Mouse (Mus musculus) CH12.LX (cell line): Measurements from ENCODE around the gene Ulk1.

Experiments used
- CTCF ChIP-seq, 2 experiments: IDR thresholded peaks in 1 of 2; conservative IDR thresholded peaks in 1 of 2; 2 replicates each; pipeline ENCODE4 v1.5.1; 2011 to 2012; ENCODE audit warnings: low read depth in 2 of 2, low read length in 2 of 2, improper control_type of control experiment in 1 of 2, inconsistent platforms in 1 of 2, mild to moderate bottlenecking in 1 of 2, moderate library complexity in 1 of 2
- E2F4 ChIP-seq: IDR thresholded peaks from 2 replicates; pipeline ENCODE4 v1.6.1; 2011; ENCODE audit warnings: low read depth, low read length, improper control_type of control experiment; ENCODE audit not compliant: insufficient replicate concordance
- HCFC1 ChIP-seq: IDR thresholded peaks from 2 replicates; pipeline ENCODE4 v1.6.1; 2012; ENCODE audit warnings: low read depth, mild to moderate bottlenecking, inconsistent platforms, low read length, improper control_type of control experiment
- MAX ChIP-seq: IDR thresholded peaks from 2 replicates; pipeline ENCODE4 v1.6.1; 2011; ENCODE audit warnings: low read length, improper control_type of control experiment
- MAZ ChIP-seq: IDR thresholded peaks from 2 replicates; pipeline ENCODE4 v1.6.1; 2012; ENCODE audit warnings: low read depth, mild to moderate bottlenecking, inconsistent platforms, low read length, improper control_type of control experiment, moderate library complexity
- NELFE ChIP-seq: IDR thresholded peaks from 2 replicates; pipeline ENCODE4 v1.6.1; 2011; ENCODE audit warnings: low read depth, low read length, improper control_type of control experiment
- POLR2A ChIP-seq: IDR thresholded peaks from 2 replicates; pipeline ENCODE4 v1.6.1; 2011; ENCODE audit warnings: low read depth, mild to moderate bottlenecking, improper control_type of control experiment, low read length
- SMC3 ChIP-seq: IDR thresholded peaks from 2 replicates; pipeline ENCODE4 v1.6.1; 2011; ENCODE audit warnings: low read depth, low read length, improper control_type of control experiment
- USF1 ChIP-seq: IDR thresholded peaks from 2 replicates; pipeline ENCODE4 v1.6.1; 2014; ENCODE audit warnings: low read depth, mild to moderate bottlenecking, inconsistent platforms, low read length, improper control_type of control experiment
- USF2 ChIP-seq: conservative IDR thresholded peaks from 2 replicates; pipeline ENCODE4 v1.6.1; 2011; ENCODE audit warnings: low read depth, low read length, improper control_type of control experiment
- ZKSCAN1 ChIP-seq: IDR thresholded peaks from 2 replicates; pipeline ENCODE4 v1.6.1; 2012; ENCODE audit warnings: low read depth, inconsistent platforms, low read length, improper control_type of control experiment, borderline replicate concordance

DNA sequence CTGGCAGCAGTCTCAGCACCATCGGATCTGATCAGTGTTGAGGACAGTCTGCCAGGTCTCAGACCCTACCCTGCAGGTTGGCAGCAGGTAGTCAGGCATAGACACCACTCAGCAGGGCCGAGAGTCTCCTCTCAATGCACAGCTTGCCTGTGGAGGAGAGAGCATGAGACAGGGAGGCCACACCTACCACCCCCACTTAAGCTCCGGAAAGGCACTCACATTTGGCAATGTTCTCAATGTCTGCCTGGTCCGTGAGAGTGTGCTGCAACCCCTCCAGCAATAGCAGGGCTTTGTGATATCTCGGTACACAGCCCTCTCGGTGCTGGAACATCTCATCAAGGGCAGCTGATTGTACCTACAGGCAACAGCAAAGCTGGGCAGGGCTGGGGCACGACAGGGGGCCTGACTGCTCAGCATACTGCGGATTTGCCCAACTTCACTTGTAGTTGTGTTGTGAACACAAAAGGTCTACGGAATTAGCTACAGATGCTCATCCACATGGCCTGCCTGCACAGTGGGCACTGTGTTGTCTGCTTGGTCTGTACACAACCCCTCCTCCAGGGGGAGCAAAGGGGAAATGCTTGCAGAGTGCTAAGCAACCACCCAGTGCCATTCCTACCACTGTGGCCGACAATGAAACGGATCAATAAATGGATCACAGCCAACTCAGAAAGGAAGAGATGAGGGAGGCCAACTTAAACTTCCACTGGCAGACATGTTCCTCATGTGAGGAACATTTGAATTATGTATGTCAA is 23.6 kb downstream of the Ulk1 start:
- TF ChIP-seq ZKSCAN1: no peak
- no peak for TF ChIP-seq HCFC1
- no peak for TF ChIP-seq E2F4
- TF ChIP-seq USF1: no peak
- TF ChIP-seq POLR2A: no peak
- TF ChIP-seq CTCF (conservative IDR thresholded peaks at IDR 0.05 in 1 of 2, IDR thresholded peaks at IDR 0.05 in 1 of 2; ENCODE audit: low read depth in 2 of 2, low read length in 2 of 2): peak in 1 of 2 experiments; percentile 38; a peak in 1 of 4 replicates
- no peak for TF ChIP-seq USF2
- TF ChIP-seq NELFE: no peak
- peak; percentile 29 for TF ChIP-seq SMC3
- no peak for TF ChIP-seq MAX
- no peak for TF ChIP-seq MAZ
